Mouse (Mus musculus): Measurements from ENCODE around the gene Acyp1. TPM values are rescaled to one million over a fixed set of nuclear protein-coding genes. Genes with fewer than 3 reads are reported as not detected.
"Not testable (repeated sequence)": the region's sequence is repeated elsewhere in the genome, so short reads cannot be mapped to it uniquely, and the experiment has no call there.

Gene Acyp1
- polyA plus RNA-seq, 2 experiments, result 27.1 to 68.5 TPM

DNA sequence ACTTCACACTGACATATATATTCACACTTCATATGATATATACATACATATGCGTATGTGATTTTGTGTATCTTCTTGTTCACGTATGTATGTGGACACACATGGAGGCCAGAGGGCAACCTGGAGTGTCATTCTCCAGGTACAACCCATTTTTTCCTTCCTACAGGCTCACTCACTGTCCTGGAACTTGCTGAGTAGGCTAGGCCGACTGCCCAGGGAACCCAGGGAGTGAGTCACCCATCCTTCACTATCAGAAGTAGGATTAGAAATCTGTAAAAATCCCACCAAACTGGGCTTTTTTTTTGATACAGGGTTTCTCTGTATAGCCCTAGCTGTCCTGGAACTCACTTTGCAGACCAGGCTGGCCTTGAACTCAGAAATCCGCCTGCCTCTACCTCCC lies 3.2 kb downstream of the Acyp1 start:
- H3K4me3 ChIP-seq (ENCODE audit: insufficient read depth in 1 of 2, low read depth in 2 of 2, low read length in 2 of 2), result no peak overlapping the region
- WGBS (ENCODE audit: insufficient replicate concordance), result 79% methylated on average over 4 of the region's 4 CpGs
- no peaks in the 10 kb centered on the region for H3K9me3 ChIP-seq (ENCODE audit: control insufficient read depth, low read length)
- no peak overlapping the region for H3K4me2 ChIP-seq (ENCODE audit: low read depth)
- H3K4me1 ChIP-seq (replicated peaks; ENCODE audit: control insufficient read depth in 2 of 2, insufficient read depth in 2 of 2, low read length in 1 of 2), result peaks cover 10 to 12% of the 10 kb centered on the region in 2 experiments
- ATAC-seq (ENCODE audit: insufficient read depth) (no peak), DNase-seq (ENCODE audit: low read depth in 3 of 3, low spot score in 3 of 3) (no peak)
- no peak overlapping the region for H3K9ac ChIP-seq (replicated peaks)
- H3K27me3 ChIP-seq (ENCODE audit: control insufficient read depth, insufficient read depth, low read length), result peaks cover 13% of the 10 kb centered on the region
- H3K36me3 ChIP-seq (replicated peaks; ENCODE audit: control insufficient read depth, insufficient read depth, low read depth), result no peaks in the 10 kb centered on the region
- TF ChIP-seq CTCF (IDR thresholded peaks at IDR 0.05; ENCODE audit: low read depth) (no peak), EP300 (IDR thresholded peaks at IDR 0.05; ENCODE audit: low read depth) (no peak)
- H3K27ac ChIP-seq, result no peak overlapping the region

DNA sequence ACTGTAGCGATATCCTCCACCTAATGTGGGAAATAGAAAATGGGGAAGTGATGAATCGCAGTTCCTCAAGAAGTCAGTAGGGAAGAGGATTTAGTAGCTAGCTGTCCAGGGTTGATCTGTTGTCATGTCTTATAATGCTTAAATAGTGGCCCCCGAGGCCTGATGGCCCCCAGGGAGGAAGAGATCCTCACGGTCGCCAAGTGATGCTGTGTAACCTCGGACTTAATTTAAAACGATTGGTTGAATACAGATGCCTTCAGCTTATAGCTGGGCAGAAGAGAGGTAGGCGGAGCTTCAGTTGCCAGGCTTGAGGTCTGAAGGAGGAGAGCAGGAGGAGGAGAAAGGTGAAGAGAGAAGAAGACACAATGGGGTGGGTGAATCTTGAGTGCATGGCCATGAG lies 3.9 kb downstream of the Acyp1 start:
- no peak overlapping the region for H3K4me2 ChIP-seq (ENCODE audit: low read depth)

DNA sequence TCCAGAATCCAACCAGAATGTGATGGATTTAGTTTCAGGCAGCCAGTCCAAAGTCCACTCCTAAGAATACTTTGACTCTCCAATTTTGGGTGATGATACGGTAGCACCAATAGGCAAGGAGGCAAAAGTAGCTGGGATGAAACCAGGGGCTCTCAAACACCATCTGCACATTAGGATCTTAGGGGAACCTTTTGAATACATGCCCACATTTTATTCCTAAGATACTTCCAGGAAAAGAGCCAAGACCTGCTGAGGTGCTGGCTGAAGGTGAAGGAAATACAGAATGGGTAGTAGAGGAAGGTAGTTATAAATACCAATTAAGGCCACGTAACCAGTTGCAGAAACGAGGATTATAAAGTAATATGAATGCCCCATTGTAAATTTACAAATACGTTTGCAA lies 6.5 kb downstream of the Acyp1 start:
- not testable (repeated sequence) for H3K9ac ChIP-seq (replicated peaks); H3K9me3 ChIP-seq (ENCODE audit: control insufficient read depth, low read length); H3K4me3 ChIP-seq (ENCODE audit: insufficient read depth in 1 of 2, low read depth in 2 of 2, low read length in 2 of 2); H3K36me3 ChIP-seq (replicated peaks; ENCODE audit: control insufficient read depth, insufficient read depth, low read depth); H3K27me3 ChIP-seq (ENCODE audit: control insufficient read depth, insufficient read depth, low read length); ATAC-seq (ENCODE audit: insufficient read depth); H3K27ac ChIP-seq; DNase-seq (ENCODE audit: low read depth in 3 of 3, low spot score in 3 of 3)
- 69% methylated on average over 1 of the region's 4 CpGs for WGBS (ENCODE audit: insufficient replicate concordance)
- peak overlapping the region; percentile 75; the same call in 1 of the 2 replicates for H3K4me2 ChIP-seq (ENCODE audit: low read depth)
- peaks cover 21 to 29% of the 10 kb centered on the region in 2 experiments for H3K4me1 ChIP-seq (replicated peaks; ENCODE audit: control insufficient read depth in 2 of 2, insufficient read depth in 2 of 2, low read length in 1 of 2)

More for the DNA sequence above, 3.9 kb downstream of the Acyp1 start:
- WGBS (ENCODE audit: insufficient replicate concordance), result 34% methylated on average over 8 of the region's 8 CpGs
- peaks cover 13 to 16% of the 10 kb centered on the region in 2 experiments for H3K4me1 ChIP-seq (replicated peaks; ENCODE audit: control insufficient read depth in 2 of 2, insufficient read depth in 2 of 2, low read length in 1 of 2)
- H3K27me3 ChIP-seq (ENCODE audit: control insufficient read depth, insufficient read depth, low read length), result peaks cover 9% of the 10 kb centered on the region
- no peaks in the 10 kb centered on the region for H3K9me3 ChIP-seq (ENCODE audit: control insufficient read depth, low read length)
- H3K27ac ChIP-seq, result no peak overlapping the region
- TF ChIP-seq CTCF (IDR thresholded peaks at IDR 0.05; ENCODE audit: low read depth), result no peak
- no peak for TF ChIP-seq EP300 (IDR thresholded peaks at IDR 0.05; ENCODE audit: low read depth)
- ATAC-seq (ENCODE audit: insufficient read depth), result no peak
- no peak overlapping the region for H3K4me3 ChIP-seq (ENCODE audit: insufficient read depth in 1 of 2, low read depth in 2 of 2, low read length in 2 of 2)
- H3K36me3 ChIP-seq (replicated peaks; ENCODE audit: control insufficient read depth, insufficient read depth, low read depth), result no peaks in the 10 kb centered on the region
- no peak for DNase-seq (ENCODE audit: low read depth in 3 of 3, low spot score in 3 of 3)
- no peak overlapping the region for H3K9ac ChIP-seq (replicated peaks)

DNA sequence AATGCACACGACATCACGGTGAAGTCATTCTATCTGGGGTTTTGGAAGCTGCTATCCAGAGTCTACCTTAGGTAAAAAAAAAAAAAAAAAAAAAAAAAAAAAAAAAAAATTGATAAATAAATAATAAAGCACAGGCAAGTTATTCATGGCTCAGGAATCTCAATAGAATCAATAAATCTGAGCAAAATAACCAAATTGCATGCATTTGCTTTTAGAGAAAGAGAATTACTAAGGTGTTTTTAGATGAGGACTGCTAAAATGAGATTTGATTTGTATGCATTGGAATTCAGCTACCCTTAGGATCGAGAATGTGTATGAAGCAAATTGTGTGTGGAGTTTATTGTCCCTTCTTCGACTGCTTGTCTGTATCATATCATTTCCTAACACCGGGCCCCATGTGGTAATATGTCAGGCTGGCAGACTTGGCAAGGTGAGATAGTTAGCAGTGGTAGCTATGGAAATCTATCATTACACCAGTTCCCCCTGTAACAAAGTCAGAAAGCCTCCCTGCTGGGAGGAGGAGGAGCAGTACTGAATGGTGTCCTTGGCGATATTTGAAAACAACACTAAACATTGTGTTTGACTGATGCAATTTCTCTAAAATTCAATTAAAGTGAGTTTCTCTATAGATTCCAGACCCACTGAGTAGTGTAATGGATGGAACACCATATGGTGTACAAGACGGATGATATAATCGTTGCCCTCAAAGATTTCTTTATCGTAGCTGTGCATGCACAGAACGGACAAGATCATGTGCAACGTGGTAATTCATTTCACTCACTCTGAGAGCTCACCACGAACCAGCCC lies 7.2 kb downstream of the Acyp1 start:
- peak overlapping the region; percentile 78 for H3K9ac ChIP-seq (replicated peaks)
- TF ChIP-seq EP300 (IDR thresholded peaks at IDR 0.05; ENCODE audit: low read depth) (peak; percentile 66), CTCF (IDR thresholded peaks at IDR 0.05; ENCODE audit: low read depth) (no peak)
- peak in 2 of 3 experiments; percentile 49 to 67 for DNase-seq (ENCODE audit: low read depth in 3 of 3, low spot score in 3 of 3)
- ATAC-seq (ENCODE audit: insufficient read depth), result peak; percentile 44
- peak overlapping the region in 1 of 2 experiments; percentile 61; a peak in 2 of 4 replicates for H3K4me3 ChIP-seq (ENCODE audit: insufficient read depth in 1 of 2, low read depth in 2 of 2, low read length in 2 of 2)
- H3K9me3 ChIP-seq (ENCODE audit: control insufficient read depth, low read length), result no peaks in the 10 kb centered on the region
- peak overlapping the region; percentile 75 for H3K4me2 ChIP-seq (ENCODE audit: low read depth)
- no peaks in the 10 kb centered on the region for H3K27me3 ChIP-seq (ENCODE audit: control insufficient read depth, insufficient read depth, low read length)
- H3K27ac ChIP-seq, result peak overlapping the region; percentile 39
- no peaks in the 10 kb centered on the region for H3K36me3 ChIP-seq (replicated peaks; ENCODE audit: control insufficient read depth, insufficient read depth, low read depth)
- peaks cover 21 to 29% of the 10 kb centered on the region in 2 experiments for H3K4me1 ChIP-seq (replicated peaks; ENCODE audit: control insufficient read depth in 2 of 2, insufficient read depth in 2 of 2, low read length in 1 of 2)
- WGBS (ENCODE audit: insufficient replicate concordance), result 21% methylated on average over 12 of the region's 12 CpGs

DNA sequence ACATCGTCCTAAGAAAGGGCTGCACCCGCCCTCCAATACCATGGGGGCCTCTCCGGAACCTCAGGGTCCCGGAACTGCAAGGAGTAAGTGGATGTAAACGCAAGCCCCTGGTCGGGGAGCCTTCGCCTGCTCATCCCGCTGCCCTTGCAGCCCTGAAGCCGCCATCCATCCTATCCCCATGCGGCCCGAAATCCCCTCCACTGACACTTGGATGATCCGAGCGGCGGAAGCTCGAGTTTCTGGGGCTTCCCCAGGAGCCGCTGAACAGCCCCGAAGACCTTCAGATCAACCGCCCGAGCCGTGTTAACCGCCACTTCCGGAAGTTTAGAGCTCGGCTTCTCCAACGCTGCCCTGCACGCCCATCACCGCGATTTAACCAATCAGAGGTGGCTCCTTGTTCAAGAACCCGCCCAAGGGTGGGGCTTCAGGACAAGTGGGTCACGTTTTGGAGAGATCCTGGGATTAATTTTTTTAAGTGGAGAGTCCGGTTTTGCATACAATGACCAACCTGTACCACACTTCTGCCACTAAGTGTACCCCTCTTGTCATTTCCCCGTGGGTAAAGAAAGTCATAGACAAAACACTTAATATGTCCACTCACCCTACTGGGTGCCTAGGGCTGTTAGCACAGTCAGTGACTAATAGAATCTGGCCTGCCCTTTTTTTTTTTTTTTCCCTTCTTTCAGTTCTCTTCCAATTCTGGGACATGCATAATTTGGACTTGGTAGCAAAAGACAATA lies 8.0 kb downstream of the Acyp1 start:
- peak; percentile 95 to 97 (median 96) for DNase-seq (ENCODE audit: low read depth in 3 of 3, low spot score in 3 of 3)
- Histone ChIP-seq H3K36me3 (replicated peaks; ENCODE audit: control insufficient read depth, insufficient read depth, low read depth) (peaks cover 3% of the 10 kb centered on the region), H3K27me3 (ENCODE audit: control insufficient read depth, insufficient read depth, low read length) (no peaks in the 10 kb centered on the region), H3K4me3 (ENCODE audit: insufficient read depth in 1 of 2, low read depth in 2 of 2, low read length in 2 of 2) (peak overlapping the region; percentile 61 to 97), H3K4me1 (replicated peaks; ENCODE audit: control insufficient read depth in 2 of 2, insufficient read depth in 2 of 2, low read length in 1 of 2) (peaks cover 21 to 29% of the 10 kb centered on the region in 2 experiments), H3K9ac (replicated peaks) (peak overlapping the region; percentile 78), H3K9me3 (ENCODE audit: control insufficient read depth, low read length) (no peaks in the 10 kb centered on the region), H3K4me2 (ENCODE audit: low read depth) (peak overlapping the region; percentile 75), H3K27ac (peak overlapping the region; percentile 47)
- TF ChIP-seq EP300 (IDR thresholded peaks at IDR 0.05; ENCODE audit: low read depth) (peak; percentile 34; the same call in 1 of the 2 replicates), CTCF (IDR thresholded peaks at IDR 0.05; ENCODE audit: low read depth) (no peak)
- WGBS (ENCODE audit: insufficient replicate concordance), result under 1% methylated on average over 31 of the region's 31 CpGs
- peak; percentile 88 for ATAC-seq (ENCODE audit: insufficient read depth)

Data from liver, embryonic 14.5 days (tissue).